Mouse (Mus musculus) left cerebral cortex, adult 8-10 months (tissue): ENCODE data around the gene Ube2i. TPM values are rescaled to one million over a fixed set of nuclear protein-coding genes. Genes with fewer than 3 reads are reported as not detected.
"Not testable (repeated sequence)": the region's sequence is repeated elsewhere in the genome, so short reads cannot be mapped to it uniquely, and the experiment has no call there.

Experiments
- DNase-seq, 2 experiments: peaks; one replicate each; pipeline ENCODE4 v3.0.0; 2022; ENCODE audit warnings: low spot score in 2 of 2
- total RNA-seq, 4 experiments: library from RNA; stranded (reverse); gene quantifications; 2 replicates each; pipeline ENCODE4 v1.2.4; 2022

Gene Ube2i
- total RNA-seq, 4 experiments from 2014 or later: 228 to 239 (median 235) TPM

DNA sequence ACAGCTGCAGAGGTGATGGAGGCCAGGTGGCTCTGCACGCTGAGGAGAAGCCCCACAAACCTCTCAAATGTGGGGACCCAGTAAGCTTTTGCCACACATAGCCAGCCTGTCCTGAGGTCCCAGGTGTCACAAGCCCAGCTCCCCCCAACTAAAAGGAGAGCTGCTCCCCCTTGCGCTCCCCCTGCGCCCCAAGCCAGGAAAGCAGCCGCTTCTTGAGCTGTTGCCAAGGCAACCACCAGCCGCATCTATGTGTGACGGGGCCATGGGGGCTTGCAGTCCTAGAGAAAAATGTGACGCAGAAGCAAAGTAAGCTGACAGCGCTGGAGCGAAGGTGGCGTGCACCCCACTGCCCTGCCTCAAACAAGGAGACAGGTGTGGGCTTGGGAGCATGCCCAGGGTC lies 20.7 kb downstream of the Ube2i start:
- DNase-seq: no peak

DNA sequence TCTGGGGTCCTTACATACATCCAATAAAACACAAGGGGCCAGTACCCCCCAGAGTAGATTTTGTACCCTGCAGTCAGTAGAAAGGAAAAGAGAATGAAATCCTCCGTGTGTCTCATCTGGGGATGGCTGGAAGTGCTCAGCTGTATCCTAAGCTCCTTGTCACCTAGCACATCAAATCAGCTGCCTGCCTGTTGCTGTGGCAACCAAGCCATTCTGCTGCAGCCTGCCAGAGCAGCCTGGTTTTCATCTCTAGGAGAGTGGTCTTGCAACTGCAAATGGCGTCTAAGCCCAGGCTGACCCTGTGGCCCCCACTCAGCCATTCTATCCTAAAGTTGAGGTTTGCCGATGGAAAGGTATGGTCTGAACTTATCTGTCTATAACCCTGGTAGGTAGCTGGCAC lies 21.8 kb downstream of the Ube2i start:
- no peak for DNase-seq

DNA sequence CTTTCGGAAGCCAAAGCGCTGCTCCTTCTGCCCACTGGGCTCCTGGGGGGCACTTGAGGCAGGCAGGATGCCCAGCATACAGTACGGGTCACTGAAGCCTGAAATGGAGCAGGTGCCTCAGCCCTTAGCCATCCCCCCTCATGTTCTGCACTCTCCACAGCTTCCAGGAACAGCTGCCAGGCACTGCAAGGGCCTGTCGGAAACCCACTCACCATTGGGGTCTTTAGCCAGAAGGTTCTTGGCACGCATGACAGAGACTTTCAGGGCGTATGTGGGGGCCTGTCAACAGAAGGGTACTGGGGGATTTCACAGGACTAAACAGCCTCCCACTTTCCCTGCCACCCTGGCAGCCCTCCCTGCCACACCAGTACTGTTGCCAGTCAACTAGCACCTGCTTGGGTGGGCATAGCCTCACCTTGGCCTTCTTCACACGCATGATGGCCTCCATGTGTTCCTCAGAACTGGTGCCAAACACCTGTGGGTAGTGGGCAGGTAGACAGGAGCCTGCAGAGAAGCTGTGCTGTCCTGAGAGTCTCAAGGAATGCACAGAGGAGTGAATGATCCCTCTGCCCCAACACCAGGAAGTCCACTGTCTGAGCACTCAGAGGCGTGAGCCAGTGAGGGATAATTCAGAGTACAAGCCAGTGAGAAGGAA lies 24.1 kb downstream of the Ube2i start:
- no peak for DNase-seq

DNA sequence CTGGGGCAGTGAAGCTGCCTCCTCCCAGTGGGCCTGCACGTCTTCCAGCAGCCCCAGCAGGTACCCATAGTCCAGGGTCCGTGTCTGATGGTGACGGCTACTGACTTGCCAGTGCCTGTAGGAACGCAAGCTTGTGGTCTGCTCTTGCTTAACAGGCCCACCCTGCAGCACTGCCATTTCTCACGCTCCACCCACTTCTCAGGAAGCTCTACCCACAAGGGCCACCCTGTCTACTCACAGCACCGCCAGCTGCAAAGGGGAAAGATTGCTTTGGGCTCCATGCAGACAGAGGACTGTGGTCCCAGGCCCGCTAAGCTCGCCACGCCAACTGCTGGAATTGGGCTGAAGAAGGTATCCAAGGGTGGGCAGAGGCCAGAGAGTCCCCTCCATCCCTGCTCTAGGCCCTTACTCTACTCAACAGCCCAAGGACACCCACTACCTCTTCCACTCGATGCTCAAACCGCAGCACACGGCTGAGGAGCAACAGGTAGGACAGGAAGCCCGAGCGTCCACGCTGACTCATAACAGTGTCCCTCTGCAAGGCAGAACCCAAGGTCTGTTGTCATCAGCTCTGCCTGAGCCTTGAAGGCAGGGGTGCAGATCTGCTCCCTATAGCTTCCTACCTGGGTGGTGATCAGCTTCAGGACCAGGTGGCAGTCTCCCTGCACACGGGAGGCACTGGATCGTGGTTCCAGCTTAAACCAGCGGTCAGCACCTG lies 26.2 kb downstream of the Ube2i start:
- DNase-seq: no peak

DNA sequence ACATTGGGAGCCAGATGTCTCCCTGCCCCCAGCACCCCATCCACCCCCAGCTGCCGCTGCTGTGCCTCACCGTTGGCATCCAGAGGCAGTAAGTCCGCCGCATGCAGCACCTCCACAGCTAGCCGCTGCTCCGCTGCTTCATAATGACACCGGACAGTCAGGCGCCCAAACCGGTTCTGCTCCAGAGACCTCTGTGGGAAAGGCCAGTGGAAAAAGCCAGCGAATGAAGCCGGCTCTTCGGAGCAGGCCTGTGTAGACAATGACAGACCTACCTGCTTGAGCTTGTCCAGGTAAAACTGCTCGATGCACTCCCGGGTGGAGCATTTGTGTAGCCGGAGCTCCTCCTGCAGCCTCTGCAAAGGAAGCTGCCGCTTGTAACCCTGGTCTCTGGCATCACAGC lies 30.2 kb downstream of the Ube2i start:
- no peak for DNase-seq

DNA sequence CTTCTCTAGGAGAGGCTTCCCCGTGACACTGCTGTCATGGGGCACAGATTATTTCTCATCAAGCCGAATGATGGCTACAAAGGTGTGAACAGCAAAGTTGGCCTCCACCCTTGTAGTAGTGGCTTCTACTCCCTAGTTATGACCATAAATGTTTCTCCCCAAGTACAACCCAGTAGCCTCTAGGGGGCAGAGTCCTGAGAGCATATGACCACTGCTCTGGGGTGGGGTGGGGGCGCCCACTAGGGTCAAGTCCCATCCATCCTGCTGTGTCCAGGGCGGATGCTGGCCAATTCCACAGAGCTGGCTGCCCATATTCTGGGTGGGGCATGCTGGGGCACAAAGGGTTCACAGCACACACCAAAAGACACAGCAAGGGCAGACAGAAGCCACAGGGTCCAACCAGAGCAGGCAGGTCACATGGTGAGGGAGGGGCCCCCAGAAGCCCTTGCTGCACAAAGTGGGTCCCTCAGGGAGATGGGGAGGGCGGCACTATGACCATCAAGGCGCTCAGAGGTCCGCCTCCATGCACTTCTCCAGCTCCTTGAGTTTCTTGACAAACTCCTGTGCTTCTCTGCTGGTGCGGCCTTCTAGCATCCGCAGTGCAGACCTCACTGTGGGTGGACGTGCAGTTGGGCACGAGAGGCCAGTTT lies 31.2 kb downstream of the Ube2i start:
- no peak for DNase-seq

DNA sequence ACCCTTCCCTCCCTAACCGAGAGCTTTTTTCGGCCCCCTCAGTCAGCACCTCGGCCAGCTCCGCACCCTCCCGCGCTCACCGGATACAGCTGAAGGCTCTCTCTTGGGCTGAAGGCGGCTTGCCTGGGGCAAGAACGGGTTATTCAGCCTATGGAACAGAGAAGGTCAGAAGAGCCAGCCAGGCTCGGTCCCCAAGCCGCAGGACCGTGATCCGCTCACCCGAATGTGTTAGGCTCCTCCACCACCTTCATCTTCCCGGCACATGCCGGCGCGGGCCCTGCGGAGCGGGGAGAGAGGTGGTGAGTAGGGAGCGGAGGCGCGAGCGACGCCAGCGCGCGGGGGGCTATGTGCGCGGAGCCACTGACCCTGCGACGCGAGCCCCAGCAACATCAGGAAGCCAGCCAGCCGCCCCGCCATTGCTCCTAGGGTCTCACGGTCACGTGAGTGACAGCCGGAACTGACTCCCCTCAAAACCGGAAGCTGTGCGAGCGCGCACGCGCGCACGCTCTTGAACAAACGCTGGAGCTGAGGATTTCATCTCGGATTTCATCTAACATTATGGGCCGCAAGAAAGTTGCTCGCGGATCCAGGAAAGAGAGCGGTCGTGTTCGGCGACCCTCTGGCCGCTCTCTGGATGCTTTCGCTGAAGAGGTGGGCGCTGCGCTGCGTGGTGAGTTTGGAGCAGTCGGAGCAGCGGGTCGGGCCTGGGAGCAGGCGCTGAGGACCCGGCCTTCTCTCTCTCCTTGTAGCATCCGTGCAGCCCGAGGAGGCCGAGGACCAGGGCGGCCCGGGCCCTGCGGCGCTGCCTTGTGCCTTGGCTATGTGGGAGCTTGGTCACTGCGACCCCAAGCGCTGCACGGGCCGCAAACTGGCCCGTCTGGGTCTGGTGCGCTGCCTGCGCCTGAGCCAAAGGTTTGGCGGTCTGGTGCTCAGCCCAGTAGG lies 34.5 kb downstream of the Ube2i start, which contains the start of the genes Gnptg and Tsr3:
Gene Gnptg, minus strand, starts transcription at position 430 of the 942 bp plus-strand sequence.
Gene Tsr3, plus strand, starts transcription at position 476 of the 942 bp plus-strand sequence.
- peak; percentile 65 to 78 for DNase-seq

DNA sequence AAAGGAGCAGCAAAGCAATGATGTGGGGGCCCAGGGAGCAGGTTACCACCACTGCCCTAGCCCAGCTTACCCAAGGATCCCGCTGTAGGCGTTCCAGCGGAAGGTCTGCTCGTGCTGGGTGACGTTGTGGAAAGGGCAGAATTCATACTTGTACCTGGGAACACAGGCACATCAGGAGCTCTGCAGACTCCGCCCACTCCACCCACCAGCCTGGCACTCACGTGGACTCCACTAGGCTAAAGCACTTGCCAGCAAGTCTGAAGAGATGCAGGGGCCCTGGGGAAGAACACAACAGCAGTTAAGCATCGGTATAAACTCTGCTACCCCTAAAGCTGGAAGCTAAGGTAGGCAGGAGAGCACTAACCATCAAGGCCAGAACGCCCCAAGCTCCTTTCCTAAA lies 38.8 kb downstream of the Ube2i start:
- DNase-seq: no peak

DNA sequence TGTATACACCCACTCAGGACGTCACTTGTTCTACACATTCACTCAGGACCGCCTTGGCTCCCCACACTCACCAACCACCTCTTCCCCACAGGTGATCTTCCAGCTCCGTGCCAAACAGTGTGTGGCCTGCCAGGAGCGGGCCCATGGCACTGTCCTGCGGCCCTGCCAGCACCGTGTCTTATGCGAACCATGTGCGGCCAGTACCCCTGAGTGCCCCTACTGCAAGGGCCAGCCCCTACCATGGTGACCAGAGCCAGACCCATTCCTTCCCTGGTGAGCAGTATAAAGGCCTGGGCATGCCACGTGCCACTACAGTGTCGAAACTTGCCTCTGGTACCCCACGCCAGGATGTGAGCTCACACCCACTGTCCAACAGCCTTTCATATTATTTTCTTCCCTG lies 42.8 kb downstream of the Ube2i start:
- DNase-seq: not testable (repeated sequence)

DNA sequence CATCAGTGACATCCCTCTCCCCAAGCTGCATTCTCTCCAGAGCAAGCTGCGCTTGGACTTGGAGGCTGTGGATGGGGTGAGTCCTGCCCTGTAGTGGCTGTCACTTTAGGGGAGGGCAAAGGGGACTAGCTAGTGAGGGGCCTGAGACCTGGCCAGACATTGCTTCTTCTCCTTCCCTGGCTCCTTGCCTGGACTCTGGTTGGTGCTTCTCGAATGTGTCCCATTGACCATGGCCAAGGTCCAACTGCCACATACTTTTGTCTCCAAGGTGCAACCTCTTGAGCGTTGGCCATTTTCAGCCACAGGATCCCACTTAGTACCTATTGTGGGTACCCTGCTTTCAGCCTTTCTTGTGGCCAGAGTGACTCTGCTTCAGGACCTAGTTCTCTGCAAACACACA lies 43.7 kb downstream of the Ube2i start:
- DNase-seq: no peak

DNA sequence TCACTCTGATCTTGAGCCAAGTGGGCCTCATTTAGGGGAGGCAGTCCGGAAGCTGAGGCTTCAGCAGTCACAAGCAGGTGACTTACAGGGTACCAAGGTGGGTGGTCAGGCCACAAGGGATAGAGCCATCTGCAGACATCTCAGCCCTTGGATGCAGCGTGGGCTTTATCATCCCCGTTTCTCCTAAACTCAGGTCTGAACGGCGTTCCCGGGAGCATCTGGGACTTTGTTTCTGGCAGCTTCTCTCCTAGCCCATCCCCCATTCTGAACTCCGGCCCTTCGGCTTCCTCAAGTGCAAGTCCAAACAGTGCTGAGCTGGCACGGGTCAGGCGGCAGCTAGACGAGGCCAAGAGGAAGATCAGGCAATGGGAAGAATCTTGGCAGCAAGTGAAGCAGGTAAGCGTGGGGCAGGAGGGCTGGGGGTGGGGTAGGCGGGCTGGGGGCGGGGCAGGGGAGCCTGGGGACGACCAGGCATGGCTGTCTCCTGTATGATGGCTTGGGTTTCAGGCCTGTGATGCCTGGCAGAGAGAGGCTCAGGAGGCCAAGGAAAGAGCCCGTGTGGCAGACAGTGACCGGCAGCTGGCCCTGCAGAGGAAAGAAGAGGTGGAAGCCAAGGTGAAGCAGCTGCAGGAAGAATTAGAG lies 44.3 kb downstream of the Ube2i start:
- DNase-seq: not testable (repeated sequence)

DNA sequence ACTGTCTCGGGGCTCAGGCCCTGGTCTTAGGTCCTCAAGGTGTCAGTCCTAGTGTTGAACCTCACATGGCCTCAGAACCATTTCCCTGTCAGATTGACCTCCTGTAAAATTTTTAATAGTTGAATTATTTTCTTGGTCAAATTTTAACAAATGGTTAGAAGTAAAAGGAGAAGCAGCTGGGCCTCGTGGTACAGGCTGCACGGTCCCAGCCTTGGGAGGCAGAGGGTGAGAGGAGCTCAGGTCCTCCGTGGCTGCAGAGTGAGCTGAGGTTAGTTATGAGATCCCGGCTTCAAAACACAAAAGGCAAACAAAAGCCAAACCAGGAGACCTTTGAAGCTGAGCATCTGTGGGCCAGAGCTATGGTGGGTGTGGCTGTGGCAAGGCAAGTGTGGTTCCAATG lies 46.4 kb downstream of the Ube2i start:
- no peak for DNase-seq

DNA sequence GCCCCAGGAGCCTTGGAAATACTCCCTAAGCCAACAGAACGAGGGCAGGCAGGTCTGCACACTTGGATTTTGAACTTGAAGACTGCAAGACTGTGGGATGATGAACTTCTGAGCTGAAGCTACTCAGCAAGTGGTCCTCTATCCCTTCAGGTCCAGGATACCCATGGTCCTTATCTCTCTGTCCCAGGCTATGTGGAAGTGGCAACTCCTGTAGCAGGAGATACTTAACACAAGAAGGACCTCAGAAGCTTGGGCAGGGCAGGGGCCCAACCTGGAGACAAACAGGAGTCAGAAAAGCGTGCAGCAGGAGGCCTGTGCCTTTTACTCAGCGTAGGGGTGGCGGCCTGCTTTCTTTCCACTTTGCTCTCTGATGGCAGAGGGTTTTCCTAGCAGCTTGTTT lies 48.8 kb downstream of the Ube2i start:
- DNase-seq: no peak

DNA sequence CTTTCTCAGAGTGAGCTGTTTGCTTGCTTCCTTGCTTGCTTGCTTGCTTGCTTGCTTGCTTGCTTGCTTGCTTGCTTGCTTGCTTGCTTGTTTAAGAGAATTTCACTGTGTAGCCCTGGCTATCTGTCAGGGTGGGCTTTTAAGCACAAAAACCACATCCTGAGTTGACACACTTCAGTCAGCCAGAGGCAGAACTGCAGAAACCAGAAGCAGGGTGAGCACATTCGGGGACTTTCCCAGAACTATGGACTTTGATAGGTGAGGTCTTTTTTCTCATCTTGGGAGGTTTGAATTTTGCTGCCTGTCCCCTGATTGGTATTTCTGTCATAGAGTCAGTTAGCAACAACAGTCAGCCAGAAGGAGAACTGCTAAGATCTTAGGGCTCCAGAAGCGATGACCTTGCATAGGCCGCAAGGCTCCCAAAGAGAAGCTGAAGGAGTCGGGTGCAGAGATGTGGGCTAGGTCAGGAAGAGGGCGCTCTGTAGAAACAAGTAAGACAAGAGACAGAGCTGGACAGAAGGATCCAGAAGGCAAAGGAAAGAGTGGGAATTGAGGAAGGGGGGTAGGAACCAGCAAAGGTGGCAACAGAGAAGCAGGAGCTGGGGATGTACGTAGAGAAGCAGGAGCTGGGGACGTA lies 49.7 kb downstream of the Ube2i start:
- DNase-seq: no peak

DNA sequence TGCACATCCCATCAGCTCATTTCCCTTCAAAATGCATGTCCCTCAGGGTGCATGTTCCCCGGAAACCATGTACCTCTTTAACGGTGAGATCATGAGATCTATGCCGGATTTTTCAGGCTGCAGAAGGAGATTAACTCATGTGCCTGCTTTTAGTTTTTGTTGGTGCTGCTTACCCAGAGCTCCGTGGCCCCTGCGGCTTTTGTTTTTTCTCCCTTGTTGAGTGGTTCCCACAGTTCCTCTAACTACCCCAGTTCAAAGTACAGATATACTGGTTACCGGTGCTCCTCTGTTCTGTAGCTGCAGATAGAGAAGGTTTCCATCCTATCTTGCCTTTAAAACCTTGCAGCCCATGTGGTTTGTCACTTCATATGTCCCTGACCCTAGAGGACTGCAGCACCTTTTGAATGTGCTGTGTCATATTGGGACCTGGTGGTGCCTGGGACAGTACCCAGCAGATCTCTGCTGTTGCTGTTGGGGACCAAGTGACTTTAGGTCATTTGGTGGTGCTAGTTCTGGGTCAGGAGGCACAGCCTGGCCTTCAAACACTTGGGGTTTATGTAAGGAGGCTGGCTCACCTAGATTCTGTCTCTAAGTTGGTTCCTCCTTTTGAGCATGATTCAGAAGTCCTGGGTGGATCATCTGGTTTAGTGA lies 51.3 kb downstream of the Ube2i start:
- DNase-seq: no peak

DNA sequence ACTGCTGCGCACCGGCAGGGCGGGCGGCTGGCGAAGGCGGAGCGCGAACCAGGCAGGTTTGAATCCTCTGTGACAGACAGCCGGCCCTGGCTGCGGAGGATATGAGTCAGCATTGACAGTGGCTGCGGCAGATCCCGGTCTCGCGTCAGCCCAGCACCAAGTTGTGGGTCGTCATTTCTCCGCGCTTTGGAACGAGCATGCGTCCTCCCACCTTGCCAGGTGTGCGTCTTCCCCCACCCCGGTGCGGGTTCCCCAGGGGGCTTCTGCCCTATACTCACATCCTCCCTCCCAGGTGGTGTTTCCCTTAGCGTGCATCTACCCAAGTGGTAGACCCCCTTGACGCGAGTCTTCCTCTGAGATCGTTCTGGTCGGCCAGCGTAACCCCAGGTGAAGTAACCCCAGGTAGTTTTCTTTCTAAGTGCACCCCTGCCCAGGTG lies 51.9 kb downstream of the Ube2i start:
- DNase-seq: peak in 1 of 2 experiments; percentile 58

DNA sequence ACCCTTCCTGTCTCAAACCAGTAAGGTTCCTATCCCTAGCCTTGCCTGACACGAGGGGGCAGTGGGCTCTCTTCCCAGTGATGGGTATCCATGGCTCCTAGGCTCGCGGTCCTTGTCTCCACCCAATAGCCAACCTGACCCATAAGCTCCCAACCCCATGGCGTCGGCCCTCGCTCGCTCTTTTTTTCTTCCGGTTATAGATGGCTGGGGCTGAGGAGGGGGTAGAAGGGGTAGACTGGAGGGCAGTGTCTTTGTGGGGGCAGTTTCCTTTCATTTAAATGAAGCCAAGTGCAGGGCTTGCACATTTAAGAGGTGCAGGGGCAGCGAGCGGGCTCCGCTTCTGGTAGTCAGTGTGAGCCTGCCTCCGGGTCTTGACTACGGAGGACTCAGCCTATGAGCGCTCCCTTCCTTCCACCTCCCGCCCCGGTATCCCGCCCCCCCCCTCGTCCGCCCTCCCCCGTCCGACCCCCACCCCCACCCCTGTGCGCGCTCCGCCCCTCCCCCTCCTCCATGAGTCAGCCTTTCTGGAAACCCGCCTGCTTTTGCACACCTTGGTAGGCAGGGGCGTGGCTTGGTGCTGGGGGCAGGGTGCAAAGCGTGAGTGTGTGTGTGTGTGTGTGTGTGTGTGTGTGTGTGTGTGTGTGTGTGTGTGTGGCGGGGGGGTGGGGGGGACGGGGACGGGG lies 52.5 kb downstream of the Ube2i start:
- peak; percentile 37 to 65 for DNase-seq

DNA sequence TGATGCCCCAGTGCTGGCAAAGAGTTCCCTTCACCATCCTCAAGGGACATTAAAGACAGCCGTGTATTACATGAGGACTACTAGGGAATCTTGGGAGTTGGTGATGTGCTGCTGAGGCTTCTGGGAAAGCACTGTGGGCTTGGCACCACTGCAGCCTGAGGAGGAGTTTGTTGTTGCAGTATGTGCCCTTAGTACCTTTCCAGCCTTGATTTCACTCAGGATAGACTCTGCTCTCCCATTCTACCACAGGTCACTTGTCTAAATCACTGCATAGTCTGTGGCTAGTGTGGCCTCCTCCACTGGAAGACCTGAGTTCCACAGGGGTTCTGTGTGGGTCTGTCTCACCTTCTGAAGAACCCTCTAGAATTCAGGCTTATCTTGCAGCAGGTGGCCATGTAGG lies 53.7 kb downstream of the Ube2i start:
- DNase-seq: no peak
